Mouse (Mus musculus): Measurements from ENCODE around the gene Cradd.

DNA sequence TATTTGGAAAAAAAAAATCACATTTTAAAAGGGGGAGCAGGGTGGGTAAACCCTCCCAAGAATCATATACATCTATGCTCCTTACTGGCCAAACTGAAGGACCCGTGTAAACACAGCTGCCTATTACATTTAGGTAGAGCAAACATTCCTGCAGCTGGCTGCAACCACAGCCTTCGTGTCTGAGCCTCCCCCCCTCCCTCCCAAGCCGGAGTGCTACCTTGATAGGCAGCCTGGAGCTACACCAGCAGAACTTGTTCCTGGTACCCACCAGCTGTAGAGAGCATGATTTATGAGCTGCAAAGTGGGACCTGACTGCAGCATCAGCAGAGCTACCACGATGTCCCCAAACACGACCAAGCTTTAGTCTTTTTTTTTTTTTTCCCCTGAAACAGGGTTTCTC lies 9.9 kb downstream of the Cradd start:
- no peak for TF ChIP-seq EP300 (IDR thresholded peaks at IDR 0.05; ENCODE audit: low read depth)
- TF ChIP-seq CTCF (IDR thresholded peaks at IDR 0.05; ENCODE audit: low read depth) = no peak
